Mouse (Mus musculus) right cerebral cortex, adult 2 months (tissue): ENCODE measurements around the gene Ubac2.

Source experiments
- DNase-seq, 2 experiments: peaks; one replicate each; pipeline ENCODE4 v3.0.0; 2021 to 2022; ENCODE audit warnings: low spot score in 2 of 2

The Ubac2 gene

GRCm38 (mm10) chr14:121949436-121949835 is 71.0 kb downstream of the Ubac2 start:
- DNase-seq = no peak

- DNase-seq = no peak
Observed at GRCm38 (mm10) chr14:121949897-121950296, 71.5 kb downstream of the Ubac2 start.

- no peak for DNase-seq
Observed at GRCm38 (mm10) chr14:121951399-121952045, 73.1 kb downstream of the Ubac2 start.

- no peak for DNase-seq
Observed at GRCm38 (mm10) chr14:121952046-121952400, 73.6 kb downstream of the Ubac2 start.

- DNase-seq = no peak
Observed at GRCm38 (mm10) chr14:121954129-121954528, 75.7 kb downstream of the Ubac2 start.

GRCm38 (mm10) chr14:121954608-121955007 is 76.2 kb downstream of the Ubac2 start:
- no peak for DNase-seq

GRCm38 (mm10) chr14:121955176-121955795 is 76.9 kb downstream of the Ubac2 start:
- no peak for DNase-seq

- no peak for DNase-seq
Observed at GRCm38 (mm10) chr14:121956291-121956690, 77.9 kb downstream of the Ubac2 start.

GRCm38 (mm10) chr14:121957176-121957871 is 78.9 kb downstream of the Ubac2 start:
- DNase-seq = no peak

- no peak for DNase-seq
Observed at GRCm38 (mm10) chr14:121958041-121958750, 79.8 kb downstream of the Ubac2 start.

- DNase-seq = no peak
Observed at GRCm38 (mm10) chr14:121958751-121959537, 80.5 kb downstream of the Ubac2 start.

- no peak for DNase-seq
Observed at GRCm38 (mm10) chr14:121959538-121959980, 81.1 kb downstream of the Ubac2 start.

- no peak for DNase-seq
Observed at GRCm38 (mm10) chr14:121960031-121960430, 81.6 kb downstream of the Ubac2 start.

- DNase-seq = no peak
Observed at GRCm38 (mm10) chr14:121960531-121960930, 82.1 kb downstream of the Ubac2 start.

GRCm38 (mm10) chr14:121960997-121961396 is 82.6 kb downstream of the Ubac2 start:
- DNase-seq = no peak

- DNase-seq = no peak
Observed at GRCm38 (mm10) chr14:121961496-121962127, 83.2 kb downstream of the Ubac2 start.

GRCm38 (mm10) chr14:121962128-121962890 is 83.9 kb downstream of the Ubac2 start:
- no peak for DNase-seq

GRCm38 (mm10) chr14:121963251-121963941 is 85.0 kb downstream of the Ubac2 start:
- DNase-seq = no peak

- no peak for DNase-seq
Observed at GRCm38 (mm10) chr14:121963942-121964335, 85.5 kb downstream of the Ubac2 start.

- no peak for DNase-seq
Observed at GRCm38 (mm10) chr14:121964990-121965389, 86.6 kb downstream of the Ubac2 start, which contains the start of gene Gpr183. Gpr183 (minus strand) TSS chr14:121965195.
